Mouse (Mus musculus) heart, embryonic 16.5 days (tissue): ENCODE measurements around the gene Bri3bp. TPM values are rescaled to one million over a fixed set of nuclear protein-coding genes. Genes with fewer than 3 reads are reported as not detected.
"Not testable (repeated sequence)": the region's sequence is repeated elsewhere in the genome, so short reads cannot be mapped to it uniquely, and the experiment has no call there.

ENCODE experiments used
- ATAC-seq: fragments of 200-750 bp; cut with Nextera tagmentation; replicated peaks from 2 replicates; pipeline ENCODE4 v1.8.0; 2017; ENCODE audit warnings: moderate number of reproducible peaks; ENCODE audit not compliant: insufficient read depth, low FRiP score; ENCODE audit errors: extremely low read depth
- H3K27ac ChIP-seq: fragments of 300-500 bp; sonication (generic); 2 replicates; pipeline ENCODE4 v1.5.1; 2014; ENCODE audit warnings: mild to moderate bottlenecking, low read length, control low read depth, moderate library complexity
- H3K27me3 ChIP-seq: fragments of 300-500 bp; sonication (generic); 2 replicates; pipeline ENCODE4 v1.6.1; 2014; ENCODE audit warnings: low read length, mixed read lengths; ENCODE audit not compliant: control insufficient read depth, insufficient read depth
- H3K36me3 ChIP-seq: fragments of 300-500 bp; sonication (generic); 2 replicates; pipeline ENCODE4 v1.6.1; 2014; ENCODE audit not compliant: control insufficient read depth, insufficient read depth
- H3K4me1 ChIP-seq: fragments of 300-500 bp; sonication (generic); 2 replicates; pipeline ENCODE4 v1.6.1; 2014; ENCODE audit warnings: low read length, mixed read lengths; ENCODE audit not compliant: control insufficient read depth, insufficient read depth
- H3K4me2 ChIP-seq: fragments of 300-500 bp; sonication (generic); 2 replicates; pipeline ENCODE4 v1.6.1; 2014; ENCODE audit warnings: low read depth, mild to moderate bottlenecking, control low read depth, low read length
- H3K4me3 ChIP-seq: fragments of 300-500 bp; sonication (generic); 2 replicates; pipeline ENCODE4 v1.5.1; 2014; ENCODE audit warnings: mild to moderate bottlenecking, control low read depth, low read length
- H3K9ac ChIP-seq: fragments of 300-500 bp; sonication (generic); 2 replicates; pipeline ENCODE4 v1.6.1; 2014; ENCODE audit warnings: low read length, control low read depth
- H3K9me3 ChIP-seq: fragments of 300-500 bp; sonication (generic); replicated peaks from 2 replicates; pipeline ENCODE4 v1.6.1; 2016; ENCODE audit warnings: low read length; ENCODE audit not compliant: control insufficient read depth
- WGBS: fragments of 180-500 bp; shearing (Covaris S2); extraction: QIAGEN DNeasy Blood & Tissue Kit; methylation state at CpG from one replicate; pipeline ENCODE4 v1.1.7; 2014; 5-methylcytosine and 5-hydroxymethylcytosine counted together
- polyA plus RNA-seq: library from polyadenylated mRNA; unstranded; fragments of >200 nt; fragmentation: Nextera tagmentation; extraction: Ambion mirVana; gene quantifications from 2 replicates; pipeline ENCODE4 v1.2.1, GENCODE M21; 2015

The Bri3bp gene
- polyA plus RNA-seq, 1 experiment from 2014 or later, result 44.1 TPM

- Histone ChIP-seq H3K9ac (no peak overlapping the region), H3K4me1 (no peaks in the 10 kb centered on the region), H3K27me3 (no peaks in the 10 kb centered on the region), H3K36me3 (peaks cover 71% of the 10 kb centered on the region), H3K4me3 (no peak overlapping the region), H3K4me2 (no peak overlapping the region), H3K9me3 (no peaks in the 10 kb centered on the region), H3K27ac (no peak overlapping the region)
- ATAC-seq, result no peak
- 88% methylated on average over 10 of the region's 10 CpGs for WGBS
Observed at GRCm38 (mm10) chr5:125425698-125426276, 15.6 kb upstream of the Bri3bp start.

GRCm38 (mm10) chr5:125426343-125426742 lies 15.0 kb upstream of the Bri3bp start:
- Histone ChIP-seq H3K36me3 (peaks cover 74% of the 10 kb centered on the region), H3K27me3 (no peaks in the 10 kb centered on the region), H3K27ac (no peak overlapping the region), H3K4me1 (no peaks in the 10 kb centered on the region), H3K9ac (no peak overlapping the region), H3K9me3 (no peaks in the 10 kb centered on the region), H3K4me2 (no peak overlapping the region), H3K4me3 (no peak overlapping the region)
- 75% methylated on average over 10 of the region's 10 CpGs for WGBS
- peak; percentile 38; the same call in 1 of the 2 replicates for ATAC-seq

GRCm38 (mm10) chr5:125432324-125432723 lies 9.0 kb upstream of the Bri3bp start:
- H3K9ac ChIP-seq, H3K27ac ChIP-seq, H3K27me3 ChIP-seq, H3K4me2 ChIP-seq, ATAC-seq, H3K4me3 ChIP-seq, H3K4me1 ChIP-seq, H3K9me3 ChIP-seq: not testable (repeated sequence)
- H3K36me3 ChIP-seq, result peaks cover 31% of the 10 kb centered on the region
- WGBS, result 87% methylated on average over 2 of the region's 2 CpGs

- under 1% methylated on average over 46 of the region's 46 CpGs for WGBS
- H3K27ac ChIP-seq, result peak within 1 kb of the TSS; percentile 56; the same call in 1 of the 2 replicates
- ATAC-seq, result peak; percentile 95
Observed at GRCm38 (mm10) chr5:125433793-125434337, 7.5 kb upstream of the Bri3bp start, which contains the start of gene Dhx37. Gene Dhx37, minus strand, starts transcription at chr5:125434121.

GRCm38 (mm10) chr5:125434347-125434746 lies 7.0 kb upstream of the Bri3bp start:
- not testable (repeated sequence) for ATAC-seq, H3K27ac ChIP-seq, H3K27me3 ChIP-seq, H3K4me1 ChIP-seq, H3K9me3 ChIP-seq, H3K9ac ChIP-seq
- WGBS, result 54% methylated on average over 15 of the region's 15 CpGs
- Histone ChIP-seq H3K4me3 (peak overlapping the region; percentile 87), H3K4me2 (peak overlapping the region; percentile 83), H3K36me3 (peaks cover 17% of the 10 kb centered on the region)

More at GRCm38 (mm10) chr5:125433793-125434337, 7.5 kb upstream of the Bri3bp start, which contains the start of gene Dhx37:
- H3K4me2 ChIP-seq, result peak within 1 kb of the TSS; percentile 83
- H3K9me3 ChIP-seq, result no peaks in the 10 kb centered on the region
- peak within 1 kb of the TSS; percentile 87 for H3K4me3 ChIP-seq
- H3K27me3 ChIP-seq, result no peaks in the 10 kb centered on the region
- peaks cover 8% of the 10 kb centered on the region for H3K4me1 ChIP-seq
- peaks cover 21% of the 10 kb centered on the region for H3K36me3 ChIP-seq
- H3K9ac ChIP-seq, result peak within 1 kb of the TSS; percentile 92

- Histone ChIP-seq H3K9ac (peak overlapping the region; percentile 91), H3K36me3 (0 out of 2 replicates have a peak, but pooled peaks cover 3% of the 10 kb centered on the region), H3K9me3 (no peaks in the 10 kb centered on the region), H3K27me3 (no peaks in the 10 kb centered on the region), H3K4me1 (peaks cover 8% of the 10 kb centered on the region; the same call in 1 of the 2 replicates), H3K4me2 (peak overlapping the region; percentile 66), H3K4me3 (peak overlapping the region; percentile 93), H3K27ac (peak overlapping the region; percentile 92)
- peak; percentile 23 for ATAC-seq
- 4% methylated on average over 7 of the region's 7 CpGs for WGBS
Observed at GRCm38 (mm10) chr5:125440583-125441233, 660 bp upstream of the Bri3bp start.

- peak overlapping the region; percentile 66 for H3K4me2 ChIP-seq
- peak overlapping the region; percentile 91 for H3K9ac ChIP-seq
- H3K27ac ChIP-seq, result peak overlapping the region; percentile 92
- H3K9me3 ChIP-seq, result no peaks in the 10 kb centered on the region
- 23% methylated on average over 27 of the region's 27 CpGs for WGBS
- no peak for ATAC-seq
- H3K4me3 ChIP-seq, result peak overlapping the region; percentile 93
- peaks cover 8% of the 10 kb centered on the region; the same call in 1 of the 2 replicates for H3K4me1 ChIP-seq
- no peaks in the 10 kb centered on the region for H3K27me3 ChIP-seq
- 0 out of 2 replicates have a peak, but pooled peaks cover 3% of the 10 kb centered on the region for H3K36me3 ChIP-seq
Observed at GRCm38 (mm10) chr5:125442136-125442995, 998 bp downstream of the Bri3bp start.

- no peak overlapping the region for H3K4me3 ChIP-seq
- WGBS, result 82% methylated on average over 5 of the region's 5 CpGs
Observed at GRCm38 (mm10) chr5:125443335-125443734, 2.0 kb downstream of the Bri3bp start.

More at GRCm38 (mm10) chr5:125443335-125443734, 2.0 kb downstream of the Bri3bp start:
- Histone ChIP-seq H3K9ac (no peak overlapping the region), H3K4me1 (peaks cover 12% of the 10 kb centered on the region; the same call in 1 of the 2 replicates), H3K9me3 (no peaks in the 10 kb centered on the region), H3K36me3 (0 out of 2 replicates have a peak, but pooled peaks cover 3% of the 10 kb centered on the region), H3K27ac (no peak overlapping the region), H3K27me3 (no peaks in the 10 kb centered on the region), H3K4me2 (no peak overlapping the region; the same call in 1 of the 2 replicates)
- no peak for ATAC-seq
